Mouse (Mus musculus): ENCODE results near the gene Pin4.

- TF ChIP-seq MYOG (IDR thresholded peaks at IDR 0.05; ENCODE audit: control insufficient read depth in 1 of 3, insufficient read depth in 1 of 3, insufficient read length in 2 of 3, low read depth in 2 of 3) (no peak), MAX (IDR thresholded peaks at IDR 0.05; ENCODE audit: low read depth) (no peak), POLR2A (IDR thresholded peaks at IDR 0.05; ENCODE audit: insufficient read length, low read depth) (no peak), POLR2AphosphoS2 (IDR thresholded peaks at IDR 0.05; ENCODE audit: insufficient read length, low read depth) (no peak), TCF12 (IDR thresholded peaks at IDR 0.05; ENCODE audit: insufficient read depth, poor library complexity, severe bottlenecking) (no peak)
Measured at GRCm38 (mm10) chrX:102071517-102071916, 47.7 kb upstream of the Pin4 start.
